Mouse (Mus musculus): Measurements from ENCODE around the gene Csmd2. TPM values are rescaled to one million over a fixed set of nuclear protein-coding genes. Genes with fewer than 3 reads are reported as not detected.

Gene Csmd2
- polyA plus RNA-seq, 2 experiments: 0.22 to 0.33 TPM

DNA sequence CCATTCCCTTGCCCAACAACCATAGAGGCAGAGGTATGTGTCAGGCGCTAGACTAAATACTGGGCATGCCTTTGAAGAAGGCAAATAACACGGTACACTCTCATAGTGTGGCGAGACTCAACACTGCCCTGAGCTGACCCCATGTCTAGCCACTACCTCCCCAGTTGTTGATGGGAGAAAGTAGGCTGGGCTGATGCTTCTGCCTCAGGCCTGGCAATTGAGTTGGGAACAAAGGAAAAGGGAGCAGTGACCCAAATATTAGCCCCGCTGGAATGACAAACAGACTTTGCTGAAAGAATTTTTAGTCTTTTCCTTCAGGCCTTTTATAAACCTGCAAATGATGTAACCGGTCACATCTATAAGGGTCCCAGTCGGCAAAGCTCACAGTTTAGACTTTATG, 393.7 kb downstream of the Csmd2 start:
- no peak overlapping the region for H3K27ac ChIP-seq (replicated peaks; ENCODE audit: low read depth, low read length)
- H3K9me3 ChIP-seq (ENCODE audit: control insufficient read depth, low read length): no peaks in the 10 kb centered on the region
- H3K4me3 ChIP-seq (replicated peaks; ENCODE audit: low read length): no peak overlapping the region
- DNase-seq (ENCODE audit: low spot score) (no peak), ATAC-seq (ENCODE audit: low FRiP score, low read depth) (no peak)
- H3K4me1 ChIP-seq (ENCODE audit: control insufficient read depth, insufficient read depth, low read length): no peaks in the 10 kb centered on the region
- no peak overlapping the region for H3K9ac ChIP-seq (ENCODE audit: low read depth, low read length, severe bottlenecking)
- WGBS: 78% methylated on average over 6 of the region's 6 CpGs
- no peaks in the 10 kb centered on the region for H3K27me3 ChIP-seq (ENCODE audit: control insufficient read depth, insufficient read depth, low read length)
- no peaks in the 10 kb centered on the region for H3K36me3 ChIP-seq (ENCODE audit: control insufficient read depth, insufficient read depth, low read length)
- H3K4me2 ChIP-seq (replicated peaks; ENCODE audit: low read depth, low read length, severe bottlenecking): no peak overlapping the region
- TF ChIP-seq POLR2A (IDR thresholded peaks at IDR 0.05; ENCODE audit: borderline replicate concordance, extremely low read depth, insufficient read depth, insufficient read length): no peak

DNA sequence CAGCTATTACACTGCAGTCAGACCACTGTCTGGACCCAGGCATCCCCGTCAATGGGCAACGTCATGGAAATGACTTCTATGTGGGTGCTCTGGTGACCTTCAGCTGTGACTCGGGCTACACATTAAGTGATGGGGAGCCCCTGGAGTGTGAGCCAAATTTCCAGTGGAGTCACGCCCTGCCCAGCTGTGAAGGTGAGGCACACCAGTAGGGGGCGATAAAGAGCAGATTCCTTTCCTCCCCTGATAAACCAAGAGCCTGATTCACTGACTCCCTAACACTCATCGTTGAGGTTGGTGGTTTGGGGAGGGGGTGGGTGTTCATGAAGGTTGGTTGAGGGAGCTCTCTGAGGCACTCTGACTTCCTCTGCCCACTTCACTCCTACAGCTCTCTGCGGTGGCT, 396.1 kb downstream of the Csmd2 start:
- Histone ChIP-seq H3K9me3 (ENCODE audit: control insufficient read depth, low read length) (no peaks in the 10 kb centered on the region), H3K27ac (replicated peaks; ENCODE audit: low read depth, low read length) (no peak overlapping the region), H3K4me2 (replicated peaks; ENCODE audit: low read depth, low read length, severe bottlenecking) (no peak overlapping the region), H3K36me3 (ENCODE audit: control insufficient read depth, insufficient read depth, low read length) (no peaks in the 10 kb centered on the region), H3K4me3 (replicated peaks; ENCODE audit: low read length) (no peak overlapping the region), H3K4me1 (ENCODE audit: control insufficient read depth, insufficient read depth, low read length) (no peaks in the 10 kb centered on the region), H3K27me3 (ENCODE audit: control insufficient read depth, insufficient read depth, low read length) (no peaks in the 10 kb centered on the region), H3K9ac (ENCODE audit: low read depth, low read length, severe bottlenecking) (no peak overlapping the region)
- DNase-seq (ENCODE audit: low spot score): no peak
- WGBS: 87% methylated on average over 7 of the region's 7 CpGs
- ATAC-seq (ENCODE audit: low FRiP score, low read depth): no peak
- no peak for TF ChIP-seq POLR2A (IDR thresholded peaks at IDR 0.05; ENCODE audit: borderline replicate concordance, extremely low read depth, insufficient read depth, insufficient read length)

GRCm38 (mm10) chr4:128391484-128391883, 403.8 kb downstream of the Csmd2 start:
- no peak for DNase-seq (ENCODE audit: low spot score)
- Histone ChIP-seq H3K4me2 (replicated peaks; ENCODE audit: low read depth, low read length, severe bottlenecking) (no peak overlapping the region), H3K9me3 (ENCODE audit: control insufficient read depth, low read length) (no peaks in the 10 kb centered on the region), H3K9ac (ENCODE audit: low read depth, low read length, severe bottlenecking) (no peak overlapping the region), H3K4me1 (ENCODE audit: control insufficient read depth, insufficient read depth, low read length) (no peaks in the 10 kb centered on the region), H3K4me3 (replicated peaks; ENCODE audit: low read length) (no peak overlapping the region), H3K36me3 (ENCODE audit: control insufficient read depth, insufficient read depth, low read length) (no peaks in the 10 kb centered on the region), H3K27ac (replicated peaks; ENCODE audit: low read depth, low read length) (no peak overlapping the region), H3K27me3 (ENCODE audit: control insufficient read depth, insufficient read depth, low read length) (0 out of 2 replicates have a peak, but pooled peaks cover under 1% of the 10 kb centered on the region)
- WGBS: 91% methylated on average over 5 of the region's 5 CpGs
- ATAC-seq (ENCODE audit: low FRiP score, low read depth): no peak
- no peak for TF ChIP-seq POLR2A (IDR thresholded peaks at IDR 0.05; ENCODE audit: borderline replicate concordance, extremely low read depth, insufficient read depth, insufficient read length)

DNA sequence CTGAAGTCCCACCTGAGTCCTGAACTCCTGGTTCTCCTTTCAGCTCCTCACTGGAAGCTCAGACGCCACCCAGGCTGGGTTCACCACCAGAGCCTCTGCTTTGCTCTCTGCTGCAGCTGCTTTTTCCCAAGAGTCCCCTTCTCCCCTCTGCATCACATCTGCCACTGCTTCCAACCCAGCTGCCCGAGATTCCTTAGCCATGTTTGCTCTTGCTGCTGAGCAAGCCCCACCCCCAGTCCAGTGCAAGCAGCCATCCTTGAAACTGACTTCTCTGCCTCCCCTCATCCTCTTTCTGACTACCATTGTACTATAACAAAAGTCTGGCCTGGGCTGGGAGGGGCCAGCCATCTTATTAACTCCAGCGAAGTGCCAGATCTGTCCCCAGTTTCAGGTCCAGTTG, 404.6 kb downstream of the Csmd2 start:
- Histone ChIP-seq H3K9ac (ENCODE audit: low read depth, low read length, severe bottlenecking) (no peak overlapping the region), H3K9me3 (ENCODE audit: control insufficient read depth, low read length) (no peaks in the 10 kb centered on the region), H3K4me2 (replicated peaks; ENCODE audit: low read depth, low read length, severe bottlenecking) (no peak overlapping the region), H3K4me1 (ENCODE audit: control insufficient read depth, insufficient read depth, low read length) (peaks cover 5% of the 10 kb centered on the region; the same call in 1 of the 2 replicates), H3K27ac (replicated peaks; ENCODE audit: low read depth, low read length) (no peak overlapping the region), H3K4me3 (replicated peaks; ENCODE audit: low read length) (no peak overlapping the region), H3K36me3 (ENCODE audit: control insufficient read depth, insufficient read depth, low read length) (no peaks in the 10 kb centered on the region), H3K27me3 (ENCODE audit: control insufficient read depth, insufficient read depth, low read length) (0 out of 2 replicates have a peak, but pooled peaks cover 4% of the 10 kb centered on the region)
- DNase-seq (ENCODE audit: low spot score) (no peak), ATAC-seq (ENCODE audit: low FRiP score, low read depth) (no peak)
- 49% methylated on average over 3 of the region's 3 CpGs for WGBS
- no peak for TF ChIP-seq POLR2A (IDR thresholded peaks at IDR 0.05; ENCODE audit: borderline replicate concordance, extremely low read depth, insufficient read depth, insufficient read length)

DNA sequence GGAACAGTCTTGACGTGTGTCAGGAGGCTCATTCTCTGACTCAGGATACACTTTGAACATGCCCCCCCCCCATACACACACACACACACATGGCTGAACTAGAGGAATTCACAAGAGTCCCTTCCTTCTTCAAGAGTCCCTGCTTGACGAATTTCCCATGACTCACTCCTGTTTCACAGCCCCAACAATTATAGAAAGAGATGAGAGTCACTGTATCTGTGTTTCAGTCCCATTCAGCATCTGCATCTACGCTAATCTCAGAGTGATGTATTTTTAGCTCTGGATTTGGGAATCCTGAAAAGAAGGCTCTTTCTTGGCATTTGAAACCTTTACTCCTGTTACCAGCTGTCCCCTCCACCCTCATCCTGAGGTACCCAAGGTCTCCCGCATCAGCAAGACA, 406.2 kb downstream of the Csmd2 start:
- no peaks in the 10 kb centered on the region for H3K36me3 ChIP-seq (ENCODE audit: control insufficient read depth, insufficient read depth, low read length)
- peaks cover 5% of the 10 kb centered on the region; the same call in 1 of the 2 replicates for H3K4me1 ChIP-seq (ENCODE audit: control insufficient read depth, insufficient read depth, low read length)
- H3K9me3 ChIP-seq (ENCODE audit: control insufficient read depth, low read length): no peaks in the 10 kb centered on the region
- WGBS: 84% methylated on average over 4 of the region's 4 CpGs
- H3K27me3 ChIP-seq (ENCODE audit: control insufficient read depth, insufficient read depth, low read length): 0 out of 2 replicates have a peak, but pooled peaks cover 4% of the 10 kb centered on the region
- ATAC-seq (ENCODE audit: low FRiP score, low read depth) (no peak), DNase-seq (ENCODE audit: low spot score) (no peak)
- no peak overlapping the region for H3K4me2 ChIP-seq (replicated peaks; ENCODE audit: low read depth, low read length, severe bottlenecking)
- H3K4me3 ChIP-seq (replicated peaks; ENCODE audit: low read length): no peak overlapping the region
- no peak overlapping the region for H3K27ac ChIP-seq (replicated peaks; ENCODE audit: low read depth, low read length)
- H3K9ac ChIP-seq (ENCODE audit: low read depth, low read length, severe bottlenecking): no peak overlapping the region
- no peak for TF ChIP-seq POLR2A (IDR thresholded peaks at IDR 0.05; ENCODE audit: borderline replicate concordance, extremely low read depth, insufficient read depth, insufficient read length)

- TF ChIP-seq POLR2A (IDR thresholded peaks at IDR 0.05; ENCODE audit: borderline replicate concordance, extremely low read depth, insufficient read depth, insufficient read length): no peak
- H3K27ac ChIP-seq (replicated peaks; ENCODE audit: low read depth, low read length): no peak overlapping the region
- WGBS: 80% methylated on average over 5 of the region's 5 CpGs
- ATAC-seq (ENCODE audit: low FRiP score, low read depth) (no peak), DNase-seq (ENCODE audit: low spot score) (no peak)
- no peak overlapping the region for H3K4me2 ChIP-seq (replicated peaks; ENCODE audit: low read depth, low read length, severe bottlenecking)
- peaks cover 5% of the 10 kb centered on the region; the same call in 1 of the 2 replicates for H3K4me1 ChIP-seq (ENCODE audit: control insufficient read depth, insufficient read depth, low read length)
- H3K27me3 ChIP-seq (ENCODE audit: control insufficient read depth, insufficient read depth, low read length): 0 out of 2 replicates have a peak, but pooled peaks cover 4% of the 10 kb centered on the region
- no peak overlapping the region for H3K4me3 ChIP-seq (replicated peaks; ENCODE audit: low read length)
- no peaks in the 10 kb centered on the region for H3K36me3 ChIP-seq (ENCODE audit: control insufficient read depth, insufficient read depth, low read length)
- no peak overlapping the region for H3K9ac ChIP-seq (ENCODE audit: low read depth, low read length, severe bottlenecking)
- H3K9me3 ChIP-seq (ENCODE audit: control insufficient read depth, low read length): no peaks in the 10 kb centered on the region
Observed at GRCm38 (mm10) chr4:128396616-128397015, 409.0 kb downstream of the Csmd2 start.

All from limb, embryonic 14.5 days (tissue).